Mouse (Mus musculus) lung, adult 2 months (tissue): ENCODE data around the gene Hist1h4h. TPM values are rescaled to one million over a fixed set of nuclear protein-coding genes. Genes with fewer than 3 reads are reported as not detected.
"Not testable (repeated sequence)": the region's sequence is repeated elsewhere in the genome, so short reads cannot be mapped to it uniquely, and the experiment has no call there.

Source experiments
- DNase-seq: peaks from one replicate; pipeline ENCODE4 v3.0.0; 2022
- H3K4me1 ChIP-seq: fragments of 200-500 bp; 2 replicates; pipeline ENCODE4 v1.6.1; 2011; ENCODE audit warnings: low read length; ENCODE audit not compliant: control insufficient read depth, insufficient read depth
- H3K4me3 ChIP-seq: fragments of 200-500 bp; replicated peaks from 2 replicates; pipeline ENCODE3; 2011; ENCODE audit warnings: low read depth, mild to moderate bottlenecking, control low read depth, low read length; ENCODE audit errors: extremely low read depth
- CTCF ChIP-seq: fragments of 200-500 bp; IDR thresholded peaks from 2 replicates; pipeline ENCODE4 v1.5.1; 2011; ENCODE audit warnings: mild to moderate bottlenecking, low read length, control low read depth; ENCODE audit not compliant: insufficient read depth
- POLR2A ChIP-seq: fragments of 200-500 bp; IDR thresholded peaks from 2 replicates; pipeline ENCODE4 v1.6.1; 2011; ENCODE audit warnings: low read depth, mild to moderate bottlenecking, control low read depth, low read length, borderline replicate concordance; ENCODE audit errors: extremely low read depth
- WGBS: fragments of 180-500 bp; shearing (Covaris S2); methylation state at CpG from one replicate; pipeline ENCODE4 v1.1.7; 2018; 5-methylcytosine and 5-hydroxymethylcytosine counted together
- polyA plus RNA-seq: library from polyadenylated mRNA; depleted of rRNA; stranded (reverse); fragments of >200 nt; gene quantifications from 2 replicates; pipeline ENCODE4 v1.2.3, GENCODE M21; 2012; rRNA removed

Gene Hist1h4h
- polyA plus RNA-seq, 1 experiment = 28.0 TPM

GRCm38 (mm10) chr13:23575271-23575851, 44.5 kb downstream of the Hist1h4h start, which contains the start of gene Hist1h3d:
TSS of gene Hist1h3d (plus strand) at chr13:23575763.
- TF ChIP-seq CTCF (no peak), POLR2A (0 out of 2 replicates have a peak, but pooled peaks have one; percentile 17)
- 2% methylated on average over 18 of the region's 18 CpGs for WGBS
- DNase-seq = peak; percentile 36
- Histone ChIP-seq H3K4me1 (no peaks in the 10 kb centered on the region), H3K4me3 (peak within 1 kb of the TSS; percentile 54)

GRCm38 (mm10) chr13:23575864-23576313, 45.0 kb downstream of the Hist1h4h start:
- WGBS = 2% methylated on average over 17 of the region's 40 CpGs
- H3K4me1 ChIP-seq = not testable (repeated sequence)
- H3K4me3 ChIP-seq = peak overlapping the region; percentile 54
- peak; percentile 32 for DNase-seq

- TF ChIP-seq POLR2A = no peak
- no peak for TF ChIP-seq CTCF
- no peak overlapping the region for H3K4me3 ChIP-seq
- 43% methylated on average over 7 of the region's 7 CpGs for WGBS
- H3K4me1 ChIP-seq = no peaks in the 10 kb centered on the region
- no peak for DNase-seq
Observed at GRCm38 (mm10) chr13:23576351-23576881, 45.6 kb downstream of the Hist1h4h start.

GRCm38 (mm10) chr13:23576906-23577639, 46.2 kb downstream of the Hist1h4h start:
- TF ChIP-seq CTCF (no peak), POLR2A (no peak)
- Histone ChIP-seq H3K4me3 (no peak overlapping the region), H3K4me1 (no peaks in the 10 kb centered on the region)
- no peak for DNase-seq
- WGBS = 52% methylated on average over 6 of the region's 6 CpGs

- TF ChIP-seq POLR2A (no peak), CTCF (no peak)
- 89% methylated on average over 1 of the region's 1 CpGs for WGBS
- Histone ChIP-seq H3K4me1 (no peaks in the 10 kb centered on the region), H3K4me3 (no peak overlapping the region)
- DNase-seq = no peak
Observed at GRCm38 (mm10) chr13:23577835-23578234, 47.0 kb downstream of the Hist1h4h start.

Other genes starting within 250 kb of the Hist1h4h start
- 1.4 and 2.4 TPM in 2 replicates for gene Zfp322a, start 161.8 kb upstream of the Hist1h4h start, polyA plus RNA-seq
- gene Abt1, start 107.2 kb upstream of the Hist1h4h start, polyA plus RNA-seq = 2.7 and 3.3 TPM in 2 replicates
- not detected in 2 replicates for gene Btn1a1, start 65.1 kb upstream of the Hist1h4h start, polyA plus RNA-seq
- not detected in 2 replicates for gene Btn2a2, start 42.2 kb upstream of the Hist1h4h start, polyA plus RNA-seq
- gene Hist1h2af, start 2.9 kb downstream of the Hist1h4h start, polyA plus RNA-seq = 28.7 and 47.1 TPM in 2 replicates
- 2.1 and 2.3 TPM in 2 replicates for gene Hist1h3g, start 4.4 kb downstream of the Hist1h4h start, polyA plus RNA-seq
- gene Hist1h2bh, start 12.3 kb downstream of the Hist1h4h start, polyA plus RNA-seq = 0.66 and 0.87 TPM in 2 replicates
- 1.3 and 1.7 TPM in 2 replicates for gene Hist1h3f, start 13.0 kb downstream of the Hist1h4h start, polyA plus RNA-seq
- 1.4 and 1.8 TPM in 2 replicates for gene Hist1h4f, start 20.6 kb downstream of the Hist1h4h start, polyA plus RNA-seq
- gene Hist1h1d, start 22.2 kb downstream of the Hist1h4h start, polyA plus RNA-seq = 0.10 and 0.12 TPM in 2 replicates
- 8.4 and 9.2 TPM in 2 replicates for gene Hist1h3e, start 31.3 kb downstream of the Hist1h4h start, polyA plus RNA-seq
- gene Hist1h2ae, start 40.2 kb downstream of the Hist1h4h start, polyA plus RNA-seq = 1.8 and 2.3 TPM in 2 replicates
- 9.8 and 22.7 TPM in 2 replicates for gene Hist1h2bg, start 40.3 kb downstream of the Hist1h4h start, polyA plus RNA-seq
- gene Hist1h2bf, start 43.1 kb downstream of the Hist1h4h start, polyA plus RNA-seq = 2.7 and 3.4 TPM in 2 replicates
- gene Hist1h2ad, start 43.3 kb downstream of the Hist1h4h start, polyA plus RNA-seq = 1.2 and 2.0 TPM in 2 replicates
- 2.6 and 4.5 TPM in 2 replicates for gene Hist1h3d, start 44.7 kb downstream of the Hist1h4h start, polyA plus RNA-seq
- 9.0 and 9.5 TPM in 2 replicates for gene Hist1h4d, start 50.5 kb downstream of the Hist1h4h start, polyA plus RNA-seq
- 2.7 and 3.0 TPM in 2 replicates for gene Hist1h2be, start 90.1 kb downstream of the Hist1h4h start, polyA plus RNA-seq
- 2.0 and 2.4 TPM in 2 replicates for gene Hist1h1e, start 91.5 kb downstream of the Hist1h4h start, polyA plus RNA-seq
- gene Hist1h2ac, start 152.9 kb downstream of the Hist1h4h start, polyA plus RNA-seq = 0.45 and 0.61 TPM in 2 replicates
- 142 and 182 TPM in 2 replicates for gene Hist1h2bc, start 153.1 kb downstream of the Hist1h4h start, polyA plus RNA-seq
- not detected in 2 replicates for gene Hist1h1t, start 164.8 kb downstream of the Hist1h4h start, polyA plus RNA-seq
- 6.3 and 6.8 TPM in 2 replicates for gene Hist1h4c, start 167.4 kb downstream of the Hist1h4h start, polyA plus RNA-seq
- gene Hfe, start 179.8 kb downstream of the Hist1h4h start, polyA plus RNA-seq = 21.3 and 24.2 TPM in 2 replicates
- 38.1 and 46.7 TPM in 2 replicates for gene Hist1h1c, start 207.8 kb downstream of the Hist1h4h start, polyA plus RNA-seq
- gene Hist1h3c, start 214.6 kb downstream of the Hist1h4h start, polyA plus RNA-seq = 1.2 and 2.9 TPM in 2 replicates
- gene Hist1h2bb, start 215.7 kb downstream of the Hist1h4h start, polyA plus RNA-seq = 2.5 and 2.6 TPM in 2 replicates
- gene Hist1h2ab, start 220.1 kb downstream of the Hist1h4h start, polyA plus RNA-seq = 2.0 and 3.9 TPM in 2 replicates
- 2.6 and 3.8 TPM in 2 replicates for gene Hist1h3b, start 221.2 kb downstream of the Hist1h4h start, polyA plus RNA-seq
- gene Hist1h4b, start 226.0 kb downstream of the Hist1h4h start, polyA plus RNA-seq = 2.5 and 2.8 TPM in 2 replicates
- 2.4 and 2.9 TPM in 2 replicates for gene Hist1h4a, start 230.2 kb downstream of the Hist1h4h start, polyA plus RNA-seq
- gene Hist1h3a, start 231.3 kb downstream of the Hist1h4h start, polyA plus RNA-seq = 3.1 and 4.3 TPM in 2 replicates
- gene Hist1h1a, start 232.6 kb downstream of the Hist1h4h start, polyA plus RNA-seq = not detected in 2 replicates
- 0.07 TPM in 1 of 2 replicates, not detected in the other for gene Trim38, start 238.9 kb downstream of the Hist1h4h start, polyA plus RNA-seq